Mouse (Mus musculus) intestine, embryonic 16.5 days (tissue): ENCODE data around the gene Fbxw4. TPM values are rescaled to one million over a fixed set of nuclear protein-coding genes. Genes with fewer than 3 reads are reported as not detected.

Source experiments
- ATAC-seq: fragments of 200-750 bp; cut with Nextera tagmentation; 2 replicates; pipeline ENCODE4 v1.8.0; 2017; ENCODE audit warnings: moderate TSS enrichment, moderate library complexity
- H3K27ac ChIP-seq: fragments of 300-500 bp; sonication (generic); 2 replicates; pipeline ENCODE4 v1.5.1; 2014; ENCODE audit warnings: mild to moderate bottlenecking, low read length
- H3K27me3 ChIP-seq: fragments of 300-500 bp; sonication (generic); replicated peaks from 2 replicates; pipeline ENCODE4 v1.6.1; 2014; ENCODE audit warnings: low read length, control low read depth, mixed read lengths; ENCODE audit not compliant: control insufficient read depth, insufficient read depth
- H3K36me3 ChIP-seq: fragments of 300-500 bp; sonication (generic); 2 replicates; pipeline ENCODE4 v1.6.1; 2014; ENCODE audit warnings: low read length, control low read depth; ENCODE audit not compliant: control insufficient read depth, insufficient read depth
- H3K4me1 ChIP-seq: fragments of 300-500 bp; sonication (generic); 2 replicates; pipeline ENCODE4 v1.6.1; 2014; ENCODE audit warnings: low read length, control low read depth, mixed read lengths; ENCODE audit not compliant: control insufficient read depth, insufficient read depth
- H3K4me2 ChIP-seq: fragments of 300-500 bp; sonication (generic); 2 replicates; pipeline ENCODE4 v1.6.1; 2014; ENCODE audit warnings: low read depth, low read length, control low read depth
- H3K4me3 ChIP-seq: fragments of 300-500 bp; sonication (generic); 2 replicates; pipeline ENCODE4 v1.5.1; 2014; ENCODE audit warnings: mild to moderate bottlenecking, low read length
- H3K9ac ChIP-seq: fragments of 300-500 bp; sonication (generic); 2 replicates; pipeline ENCODE4 v1.6.1; 2014; ENCODE audit warnings: low read depth, low read length
- H3K9me3 ChIP-seq: fragments of 300-500 bp; sonication (generic); 2 replicates; pipeline ENCODE4 v1.6.1; 2016; ENCODE audit warnings: low read length, control low read depth; ENCODE audit not compliant: control insufficient read depth
- WGBS: fragments of 180-500 bp; shearing (Covaris S2); extraction: QIAGEN DNeasy Blood & Tissue Kit; methylation state at CpG from one replicate; pipeline ENCODE4 v1.1.7; 2014; 5-methylcytosine and 5-hydroxymethylcytosine counted together
- polyA plus RNA-seq: library from polyadenylated mRNA; unstranded; fragments of >200 nt; fragmentation: Nextera tagmentation; extraction: Ambion mirVana; gene quantifications from 2 replicates; pipeline ENCODE4 v1.2.1, GENCODE M21; 2015

Fbxw4 gene
- polyA plus RNA-seq, 1 experiment from 2014 or later, result 2.5 TPM

GRCm38 (mm10) chr19:45591704-45592103 lies 68.4 kb downstream of the Fbxw4 start:
- no peaks in the 10 kb centered on the region for H3K9me3 ChIP-seq
- H3K27me3 ChIP-seq, result no peaks in the 10 kb centered on the region
- H3K4me3 ChIP-seq, result no peak overlapping the region
- no peak overlapping the region for H3K9ac ChIP-seq
- WGBS, result 74% methylated on average over 7 of the region's 7 CpGs
- no peak overlapping the region for H3K27ac ChIP-seq
- H3K36me3 ChIP-seq, result no peaks in the 10 kb centered on the region
- peaks cover 6% of the 10 kb centered on the region for H3K4me1 ChIP-seq
- no peak for ATAC-seq
- H3K4me2 ChIP-seq, result no peak overlapping the region

- WGBS, result 94% methylated on average over 6 of the region's 6 CpGs
- H3K9me3 ChIP-seq, result no peaks in the 10 kb centered on the region
- no peak overlapping the region for H3K4me3 ChIP-seq
- no peak overlapping the region for H3K4me2 ChIP-seq
- no peak for ATAC-seq
- H3K36me3 ChIP-seq, result no peaks in the 10 kb centered on the region
- no peak overlapping the region for H3K27ac ChIP-seq
- H3K4me1 ChIP-seq, result peaks cover 6% of the 10 kb centered on the region
- no peaks in the 10 kb centered on the region for H3K27me3 ChIP-seq
- H3K9ac ChIP-seq, result no peak overlapping the region
Measured at GRCm38 (mm10) chr19:45589761-45590160, 70.4 kb downstream of the Fbxw4 start.

GRCm38 (mm10) chr19:45587509-45588292 lies 72.4 kb downstream of the Fbxw4 start:
- 88% methylated on average over 6 of the region's 6 CpGs for WGBS
- no peaks in the 10 kb centered on the region for H3K27me3 ChIP-seq
- no peak overlapping the region for H3K4me3 ChIP-seq
- peaks cover 6% of the 10 kb centered on the region for H3K4me1 ChIP-seq
- no peak for ATAC-seq
- no peaks in the 10 kb centered on the region for H3K9me3 ChIP-seq
- no peak overlapping the region for H3K27ac ChIP-seq
- H3K9ac ChIP-seq, result no peak overlapping the region
- H3K36me3 ChIP-seq, result no peaks in the 10 kb centered on the region
- H3K4me2 ChIP-seq, result no peak overlapping the region

- no peak overlapping the region for H3K9ac ChIP-seq
- no peaks in the 10 kb centered on the region for H3K36me3 ChIP-seq
- ATAC-seq, result no peak
- no peak overlapping the region for H3K4me2 ChIP-seq
- peaks cover 4% of the 10 kb centered on the region for H3K4me1 ChIP-seq
- 81% methylated on average over 3 of the region's 3 CpGs for WGBS
- no peak overlapping the region for H3K4me3 ChIP-seq
- no peak overlapping the region for H3K27ac ChIP-seq
- no peaks in the 10 kb centered on the region for H3K9me3 ChIP-seq
- no peaks in the 10 kb centered on the region for H3K27me3 ChIP-seq
Measured at GRCm38 (mm10) chr19:45586850-45587249, 73.3 kb downstream of the Fbxw4 start.

- Histone ChIP-seq H3K36me3 (no peaks in the 10 kb centered on the region), H3K4me2 (no peak overlapping the region), H3K4me3 (no peak overlapping the region), H3K9ac (no peak overlapping the region), H3K4me1 (no peaks in the 10 kb centered on the region), H3K27ac (no peak overlapping the region), H3K9me3 (no peaks in the 10 kb centered on the region), H3K27me3 (no peaks in the 10 kb centered on the region)
- ATAC-seq, result no peak
- 72% methylated on average over 9 of the region's 9 CpGs for WGBS
Measured at GRCm38 (mm10) chr19:45584856-45585620, 75.1 kb downstream of the Fbxw4 start.

- 0 out of 2 replicates have a peak, but pooled peaks cover 4% of the 10 kb centered on the region for H3K36me3 ChIP-seq
- no peak overlapping the region for H3K27ac ChIP-seq
- no peaks in the 10 kb centered on the region for H3K27me3 ChIP-seq
- no peak overlapping the region for H3K9ac ChIP-seq
- no peaks in the 10 kb centered on the region for H3K9me3 ChIP-seq
- no peak for ATAC-seq
- 88% methylated on average over 6 of the region's 6 CpGs for WGBS
- no peak overlapping the region for H3K4me2 ChIP-seq
- no peak overlapping the region for H3K4me3 ChIP-seq
- H3K4me1 ChIP-seq, result no peaks in the 10 kb centered on the region
Measured at GRCm38 (mm10) chr19:45583136-45583535, 77.0 kb downstream of the Fbxw4 start.

GRCm38 (mm10) chr19:45582161-45582560 lies 78.0 kb downstream of the Fbxw4 start:
- H3K27ac ChIP-seq, result no peak overlapping the region
- no peak overlapping the region for H3K9ac ChIP-seq
- H3K36me3 ChIP-seq, result 0 out of 2 replicates have a peak, but pooled peaks cover 9% of the 10 kb centered on the region
- ATAC-seq, result no peak
- H3K4me2 ChIP-seq, result no peak overlapping the region
- WGBS, result 35% methylated on average over 8 of the region's 8 CpGs
- 0 out of 2 replicates have a peak, but pooled peaks cover 4% of the 10 kb centered on the region for H3K4me1 ChIP-seq
- no peaks in the 10 kb centered on the region for H3K9me3 ChIP-seq
- H3K4me3 ChIP-seq, result no peak overlapping the region
- no peaks in the 10 kb centered on the region for H3K27me3 ChIP-seq

- Histone ChIP-seq H3K4me1 (peaks cover 12% of the 10 kb centered on the region), H3K36me3 (0 out of 2 replicates have a peak, but pooled peaks cover 9% of the 10 kb centered on the region), H3K9ac (no peak overlapping the region), H3K4me2 (no peak overlapping the region), H3K9me3 (no peaks in the 10 kb centered on the region), H3K4me3 (no peak overlapping the region), H3K27ac (no peak overlapping the region), H3K27me3 (no peaks in the 10 kb centered on the region)
- 58% methylated on average over 3 of the region's 3 CpGs for WGBS
- no peak for ATAC-seq
Measured at GRCm38 (mm10) chr19:45581257-45581656, 78.9 kb downstream of the Fbxw4 start.

- H3K9ac ChIP-seq, result no peak overlapping the region
- H3K36me3 ChIP-seq, result 0 out of 2 replicates have a peak, but pooled peaks cover 9% of the 10 kb centered on the region
- H3K9me3 ChIP-seq, result no peaks in the 10 kb centered on the region
- no peak overlapping the region for H3K4me2 ChIP-seq
- H3K4me1 ChIP-seq, result peaks cover 22% of the 10 kb centered on the region
- no peak overlapping the region for H3K27ac ChIP-seq
- no peak for ATAC-seq
- H3K27me3 ChIP-seq, result no peaks in the 10 kb centered on the region
- WGBS, result 75% methylated on average over 12 of the region's 12 CpGs
- no peak overlapping the region for H3K4me3 ChIP-seq
Measured at GRCm38 (mm10) chr19:45580235-45580634, 79.9 kb downstream of the Fbxw4 start.
